Mouse (Mus musculus) heart, adult 9 months (tissue): ENCODE measurements around the gene Brpf3.

ENCODE experiments used
- DNase-seq, 2 experiments: peaks; one replicate each; pipeline ENCODE4 v3.0.0; 2022; ENCODE audit warnings: low spot score in 2 of 2

The Brpf3 gene

GRCm38 (mm10) chr17:28874216-28874615 lies 73.3 kb downstream of the Brpf3 start:
- no peak for DNase-seq

GRCm38 (mm10) chr17:28874825-28875224 lies 73.9 kb downstream of the Brpf3 start:
- DNase-seq: peak; percentile 53 to 68

GRCm38 (mm10) chr17:28875316-28875715 lies 74.4 kb downstream of the Brpf3 start:
- DNase-seq: peak; percentile 45 to 62

GRCm38 (mm10) chr17:28876331-28876730 lies 75.4 kb downstream of the Brpf3 start:
- DNase-seq: no peak

GRCm38 (mm10) chr17:28876821-28877220 lies 75.9 kb downstream of the Brpf3 start:
- no peak for DNase-seq

GRCm38 (mm10) chr17:28879931-28880391 lies 79.1 kb downstream of the Brpf3 start:
- DNase-seq: peak; percentile 40 to 47

GRCm38 (mm10) chr17:28882316-28882715 lies 81.4 kb downstream of the Brpf3 start:
- DNase-seq: peak in 1 of 2 experiments; percentile 35

GRCm38 (mm10) chr17:28882810-28883209 lies 81.9 kb downstream of the Brpf3 start:
- DNase-seq: no peak

- DNase-seq: no peak
Observed at GRCm38 (mm10) chr17:28883941-28884516, 83.1 kb downstream of the Brpf3 start.

GRCm38 (mm10) chr17:28885231-28885630 lies 84.3 kb downstream of the Brpf3 start:
- DNase-seq: no peak

GRCm38 (mm10) chr17:28886266-28886665 lies 85.4 kb downstream of the Brpf3 start:
- no peak for DNase-seq
